Mouse (Mus musculus) layer of hippocampus, adult 2 months (tissue): ENCODE results near the gene Gm14412. TPM values are rescaled to one million over a fixed set of nuclear protein-coding genes. Genes with fewer than 3 reads are reported as not detected.
"Not testable (repeated sequence)": the region's sequence is repeated elsewhere in the genome, so short reads cannot be mapped to it uniquely, and the experiment has no call there.

Source experiments
- DNase-seq, 2 experiments: peaks; one replicate each; pipeline ENCODE4 v3.0.0; 2022; ENCODE audit warnings: low spot score in 2 of 2
- H3K27ac ChIP-seq: fragments of 200-600 bp; 2 replicates; pipeline ENCODE4 v1.8.1; 2022
- H3K4me3 ChIP-seq: fragments of 200-600 bp; 2 replicates; pipeline ENCODE4 v1.8.1; 2022; ENCODE audit warnings: mild to moderate bottlenecking
- CTCF ChIP-seq: fragments of 200-600 bp; conservative IDR thresholded peaks from 2 replicates; pipeline ENCODE4 v1.8.1; 2022; ENCODE audit warnings: antibody characterized with exemption, mild to moderate bottlenecking, moderate library complexity
- long read RNA-seq, 2 experiments: library from polyadenylated mRNA; stranded (forward); transcript quantifications; one replicate each; pipeline ENCODE4 v2.0.0; 2021; ENCODE audit warnings: borderline mapping rate in 2 of 2
- total RNA-seq, 2 experiments: library from RNA; stranded (reverse); gene quantifications; 2 replicates each; pipeline ENCODE4 v1.2.3; 2021

Gm14412 gene
- 1 to 10 TPM; 3.1 to 3.2 TPM for total RNA-seq
- long read RNA-seq, experiment 1: 0 reads
- long read RNA-seq, experiment 2: 0 reads

- DNase-seq, H3K27ac ChIP-seq: not testable (repeated sequence)
Measured at GRCm38 (mm10) chr2:177324257-177324733, at the start of gene Gm14412. Gm14412 (minus strand) TSS chr2:177324307.

GRCm38 (mm10) chr2:177329661-177330292 is 5.7 kb upstream of the Gm14412 start:
- H3K4me3 ChIP-seq, DNase-seq, H3K27ac ChIP-seq: not testable (repeated sequence)

More at GRCm38 (mm10) chr2:177324257-177324733, at the start of gene Gm14412:
- not testable (repeated sequence) for H3K4me3 ChIP-seq

GRCm38 (mm10) chr2:177321361-177321760 is 2.7 kb downstream of the Gm14412 start:
- H3K4me3 ChIP-seq, H3K27ac ChIP-seq, DNase-seq: not testable (repeated sequence)

GRCm38 (mm10) chr2:177320786-177321320 is 3.3 kb downstream of the Gm14412 start:
- not testable (repeated sequence) for DNase-seq, H3K4me3 ChIP-seq, H3K27ac ChIP-seq

GRCm38 (mm10) chr2:177318996-177319395 is 5.1 kb downstream of the Gm14412 start:
- no peak for DNase-seq
- Histone ChIP-seq H3K4me3 (no peak overlapping the region), H3K27ac (no peak overlapping the region)
- TF ChIP-seq CTCF: no peak

GRCm38 (mm10) chr2:177309627-177310026 is 14.5 kb downstream of the Gm14412 start:
- not testable (repeated sequence) for DNase-seq, H3K27ac ChIP-seq, H3K4me3 ChIP-seq

GRCm38 (mm10) chr2:177304980-177305379 is 19.1 kb downstream of the Gm14412 start:
- H3K27ac ChIP-seq, H3K4me3 ChIP-seq, DNase-seq: not testable (repeated sequence)

GRCm38 (mm10) chr2:177283701-177284100 is 40.4 kb downstream of the Gm14412 start:
- DNase-seq, H3K4me3 ChIP-seq, H3K27ac ChIP-seq: not testable (repeated sequence)

GRCm38 (mm10) chr2:177277754-177278153 is 46.4 kb downstream of the Gm14412 start:
- not testable (repeated sequence) for H3K27ac ChIP-seq, H3K4me3 ChIP-seq, DNase-seq

- not testable (repeated sequence) for DNase-seq, H3K27ac ChIP-seq, H3K4me3 ChIP-seq
Measured at GRCm38 (mm10) chr2:177272237-177272636, 51.9 kb downstream of the Gm14412 start.

- not testable (repeated sequence) for H3K4me3 ChIP-seq, DNase-seq, H3K27ac ChIP-seq
Measured at GRCm38 (mm10) chr2:177266936-177267335, 57.2 kb downstream of the Gm14412 start, which contains the start of gene Gm14409. Gm14409 (minus strand) TSS chr2:177267036.

Other genes with a start within 250 kb of the Gm14412 start
- gene Gm14401, start 250.0 kb downstream of the Gm14412 start, total RNA-seq: 1 to 10 TPM; 1.4 to 1.7 TPM
- gene Gm14410, start 117.9 kb downstream of the Gm14412 start, total RNA-seq: 10 to 100 TPM; 57.5 to 67.3 TPM
- gene Gm14409, start 57.3 kb downstream of the Gm14412 start, total RNA-seq: 1 to 10 TPM; 2.3 to 2.7 TPM
- gene Gm14418, start 74.0 kb upstream of the Gm14412 start, total RNA-seq: 10 to 100 TPM; 29.4 to 34.4 TPM
- gene Zfp970, start 140.4 kb upstream of the Gm14412 start, total RNA-seq: 10 to 100 TPM; 32.4 to 42.5 TPM
- gene Gm14403, start 173.9 kb upstream of the Gm14412 start, total RNA-seq: 10 to 100 TPM; 33.9 to 38.5 TPM